Mouse (Mus musculus): ENCODE measurements at regions not wholly inside any gene's neighbourhood (a gene's known extent, or its start where the extent isn't known, plus 50 kb on each side); places are given as distances from the start of the nearest gene placed in this dataset.

DNA sequence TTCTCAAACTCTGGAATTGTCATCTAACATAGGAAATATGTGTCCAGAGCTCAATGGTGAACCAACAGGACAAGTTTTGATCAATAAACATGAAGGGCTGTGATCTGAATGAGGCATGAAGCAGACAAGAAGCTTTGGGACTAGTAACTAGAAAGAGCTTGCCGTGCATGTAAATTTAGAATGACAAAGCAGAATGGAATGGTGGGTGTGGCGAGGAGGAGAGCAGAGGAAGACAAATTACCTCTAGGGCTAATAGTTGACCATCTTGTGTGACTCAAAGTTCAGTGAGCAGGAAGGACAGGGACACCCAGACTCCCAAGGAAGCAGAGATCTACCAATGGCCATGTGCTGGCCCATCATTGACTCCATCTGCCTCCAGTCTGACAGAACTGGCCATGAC is 455.6 kb downstream of the Tns1 start:
- no peak for TF ChIP-seq GATA1 (IDR thresholded peaks at IDR 0.05; ENCODE audit: low read length)

GRCm38 (mm10) chr1:73663546-73663945 is 460.7 kb downstream of the Tns1 start:
- no peak for TF ChIP-seq GATA1 (IDR thresholded peaks at IDR 0.05; ENCODE audit: low read length)

GRCm38 (mm10) chr1:73645011-73645410 is 479.2 kb downstream of the Tns1 start:
- no peak for TF ChIP-seq GATA1 (IDR thresholded peaks at IDR 0.05; ENCODE audit: low read length)

- no peak for TF ChIP-seq GATA1 (IDR thresholded peaks at IDR 0.05; ENCODE audit: low read length)
Observed at GRCm38 (mm10) chr1:73644394-73644793, 479.9 kb downstream of the Tns1 start.

GRCm38 (mm10) chr1:73643431-73643830 is 480.8 kb downstream of the Tns1 start:
- no peak for TF ChIP-seq GATA1 (IDR thresholded peaks at IDR 0.05; ENCODE audit: low read length)

DNA sequence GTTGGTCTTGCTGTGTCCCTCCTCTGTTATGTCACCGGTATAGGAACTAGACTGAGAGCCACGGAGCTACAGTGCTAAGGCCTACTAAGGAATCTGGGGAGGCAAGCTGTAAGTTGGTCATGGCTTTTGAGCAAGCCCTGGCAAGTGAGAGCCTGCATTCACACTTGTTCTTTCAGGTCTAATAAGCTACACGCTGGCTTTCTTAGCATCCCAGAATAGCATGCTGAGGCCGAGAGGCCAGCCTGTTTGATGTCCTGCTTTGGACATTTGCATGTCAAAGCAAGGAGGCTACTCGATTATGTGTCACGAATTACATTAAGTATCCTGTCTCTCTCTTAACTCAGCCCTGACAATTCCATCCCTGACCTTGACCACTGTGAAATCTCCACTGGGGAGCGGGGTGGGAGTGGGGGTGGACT is 481.5 kb downstream of the Tns1 start:
- TF ChIP-seq GATA1 (IDR thresholded peaks at IDR 0.05; ENCODE audit: low read length): no peak

DNA sequence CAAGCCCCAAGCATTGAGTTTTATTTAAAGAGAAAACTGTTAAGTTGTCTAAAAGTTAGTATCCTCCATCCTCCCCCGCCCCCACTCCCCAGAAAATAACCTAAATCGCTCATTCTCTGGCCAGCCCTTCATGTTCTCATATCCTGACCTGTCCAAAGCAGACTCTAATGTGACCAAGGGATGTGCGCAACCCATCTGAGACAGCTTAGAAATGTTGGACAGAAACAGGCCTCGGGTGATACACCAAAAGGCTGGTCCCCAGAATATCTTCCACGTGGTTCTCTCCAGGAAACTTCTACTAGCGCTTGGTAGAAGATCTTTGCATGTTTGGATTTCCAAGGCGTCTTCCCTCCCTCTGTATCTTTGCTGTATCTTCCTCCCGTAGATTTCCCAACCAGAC is 482.8 kb downstream of the Tns1 start:
- TF ChIP-seq GATA1 (IDR thresholded peaks at IDR 0.05; ENCODE audit: low read length): no peak

GRCm38 (mm10) chr1:73640726-73641451 is 483.4 kb downstream of the Tns1 start:
- no peak for TF ChIP-seq GATA1 (IDR thresholded peaks at IDR 0.05; ENCODE audit: low read length)

- no peak for TF ChIP-seq GATA1 (IDR thresholded peaks at IDR 0.05; ENCODE audit: low read length)
Observed at GRCm38 (mm10) chr1:73635709-73636108, 488.5 kb downstream of the Tns1 start.

DNA sequence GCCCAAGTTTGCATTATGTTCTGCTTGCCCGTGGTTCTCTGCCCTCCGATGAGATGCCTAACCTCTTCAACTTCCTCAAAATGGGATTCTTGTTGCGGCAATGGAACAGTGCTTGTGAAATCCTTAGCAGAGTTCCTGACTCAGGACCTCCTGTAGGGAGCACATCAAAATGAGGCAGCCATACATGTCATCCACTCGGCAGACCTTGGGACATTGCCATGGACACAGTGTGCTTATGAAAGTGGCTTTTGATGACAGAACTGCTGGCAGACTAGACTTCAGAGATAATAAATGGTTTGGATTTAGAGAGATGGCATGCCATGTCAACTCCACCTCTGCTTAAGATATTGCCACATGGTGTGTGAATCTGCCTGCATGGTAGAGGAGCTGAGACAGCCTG is 489.4 kb downstream of the Tns1 start:
- TF ChIP-seq GATA1 (IDR thresholded peaks at IDR 0.05; ENCODE audit: low read length): no peak

GRCm38 (mm10) chr1:73633071-73633470 is 491.2 kb downstream of the Tns1 start:
- TF ChIP-seq GATA1 (IDR thresholded peaks at IDR 0.05; ENCODE audit: low read length): no peak

DNA sequence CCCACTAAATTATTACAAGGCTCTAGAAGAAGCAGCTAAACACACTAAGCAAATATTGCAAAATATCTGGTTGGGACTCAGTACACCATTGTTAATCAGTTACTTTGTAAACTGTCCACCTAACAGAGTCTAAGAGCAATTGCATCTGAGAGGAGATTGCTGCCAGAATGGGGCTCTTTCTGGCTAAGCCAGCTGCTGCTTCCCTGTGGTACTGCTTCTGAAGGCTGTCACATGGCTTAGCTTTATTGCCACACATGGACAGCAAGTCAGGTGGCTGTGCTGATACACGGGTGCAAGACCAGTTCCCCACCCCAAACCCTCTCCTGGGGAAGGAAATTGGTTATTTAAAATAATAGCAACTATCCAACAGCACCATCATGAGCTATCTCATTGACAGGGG is 493.9 kb downstream of the Tns1 start:
- TF ChIP-seq GATA1 (IDR thresholded peaks at IDR 0.05; ENCODE audit: low read length): no peak

GRCm38 (mm10) chr1:73625365-73625764 is 498.9 kb downstream of the Tns1 start:
- no peak for TF ChIP-seq GATA1 (IDR thresholded peaks at IDR 0.05; ENCODE audit: low read length)

- TF ChIP-seq GATA1 (IDR thresholded peaks at IDR 0.05; ENCODE audit: low read length): no peak
Observed at GRCm38 (mm10) chr1:73618551-73619170, 505.6 kb downstream of the Tns1 start.

DNA sequence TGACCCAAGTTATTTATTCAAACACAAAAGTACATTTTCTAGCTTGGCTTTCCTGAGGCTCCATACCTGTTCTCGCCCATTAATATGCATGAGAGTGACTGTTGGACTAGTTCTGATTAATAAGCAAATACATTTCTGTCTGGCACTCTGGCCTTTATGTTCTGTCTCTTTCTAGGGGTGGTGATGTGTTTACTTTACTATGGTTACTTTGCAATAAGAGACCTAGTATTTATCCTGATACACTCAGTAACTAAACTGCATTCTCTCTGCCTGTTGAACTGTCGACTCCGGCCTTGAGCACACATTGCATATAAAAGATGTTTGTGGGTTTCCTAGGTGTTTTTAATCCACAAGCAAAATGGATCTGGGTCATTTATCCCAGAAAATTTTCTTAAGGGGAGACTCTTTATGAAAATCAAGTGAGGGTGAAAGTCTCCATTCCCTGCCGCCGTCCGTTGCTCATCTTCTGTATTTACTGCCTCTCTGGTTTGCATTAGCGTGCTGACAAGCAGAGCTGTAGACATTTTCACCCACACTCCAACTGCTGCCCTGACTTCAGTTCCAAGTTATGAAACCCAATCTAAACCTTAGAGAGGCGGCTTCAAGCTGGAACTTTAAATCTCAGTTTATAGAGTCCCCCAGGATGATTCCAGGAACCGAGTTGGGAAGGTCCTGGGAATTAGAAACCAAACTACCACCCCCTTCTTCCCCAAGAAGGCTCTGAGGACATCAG is 530.4 kb downstream of the Tns1 start:
- TF ChIP-seq GATA1 (IDR thresholded peaks at IDR 0.05; ENCODE audit: low read length): no peak

DNA sequence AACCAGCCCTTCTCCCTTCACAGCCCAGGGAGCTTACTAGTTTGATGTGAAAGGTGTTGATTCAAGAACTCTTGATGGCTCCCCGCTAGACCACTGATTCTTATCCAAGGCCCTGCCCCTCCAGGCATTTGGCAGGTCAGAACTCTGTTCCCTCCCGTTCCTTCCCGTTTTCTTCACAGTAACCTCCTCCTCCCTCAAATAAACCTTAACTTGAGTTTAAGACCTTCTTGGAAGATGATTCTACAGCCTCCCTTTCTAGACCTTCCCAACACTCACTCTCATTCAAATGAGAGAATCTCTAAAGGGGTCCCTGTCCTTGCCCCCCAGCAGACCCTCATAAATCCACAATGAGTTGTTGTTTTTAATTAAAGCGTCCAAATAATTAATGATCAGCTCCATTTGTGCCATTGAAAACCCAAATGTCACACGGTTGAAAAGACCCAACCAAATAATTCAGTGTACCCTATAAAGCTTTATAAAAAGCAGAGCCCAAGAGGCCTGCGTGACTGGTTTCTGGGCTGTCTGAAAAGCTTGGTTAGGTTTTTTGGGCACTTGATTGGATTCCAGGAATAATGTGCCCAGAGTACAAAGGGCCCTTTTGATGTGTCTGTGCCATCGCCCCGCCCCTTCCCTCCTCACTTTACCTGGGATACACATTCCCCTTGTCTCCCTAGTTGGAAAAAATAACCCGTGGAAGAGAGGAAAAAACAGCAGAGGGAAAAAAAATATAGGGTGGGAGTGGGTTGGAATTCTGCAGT is 532.7 kb downstream of the Tns1 start:
- no peak for TF ChIP-seq GATA1 (IDR thresholded peaks at IDR 0.05; ENCODE audit: low read length)

Measured in G1E-ER4 (cell line).